ENCODE assay signal across 10 mouse cellular contexts in genomic region chr3:154317651-154318248, GRCm38 (mm10). TPM values are rescaled to one million over a fixed set of nuclear protein-coding genes. Genes with fewer than 3 reads are reported as not detected.
DNase-seq lines count a peak whose midpoint lies in the region; ATAC-seq and TF ChIP-seq lines count a peak whose summit lies in the region.
"Had no signal": no experiment of that assay in that cellular context is flagged by ENCODE, and none has a peak within 500 bp of the region (broad histone marks: within the 10 kb centered on the region; RNA-seq: fewer than 3 reads in every experiment).

No protein-coding gene starts in this region.

- WGBS in hindbrain, embryonic 13.5 days, result 12% methylated on average over 5 of the region's 5 CpGs

- no peak overlapping the region for H3K4me2 ChIP-seq in hindbrain, embryonic 13.5 days
- H3K4me2 ChIP-seq: lung, embryonic 15.5 days had no signal

- peaks cover 32% of the 10 kb centered on the region for H3K27me3 ChIP-seq in hindbrain, embryonic 13.5 days

- in situ Hi-C loops in ES-E14 (cut with MboI; ENCODE audit: low sequenced_read_pairs in 2 of 2, unreplicated experiment in 2 of 2), result loop anchor here in 1 of 2 experiments (25.0 kb wide), 1 partner anchor 245 kb away; no protein-coding TSS in a partner anchor

- no peaks in the 10 kb centered on the region for H3K9me3 ChIP-seq in ES-E14 (ENCODE audit: control insufficient read depth, insufficient read depth, low read depth, low read length)
- no peaks in the 10 kb centered on the region for H3K9me3 ChIP-seq in hindbrain, embryonic 13.5 days
- H3K9me3 ChIP-seq: lung, embryonic 15.5 days had no signal

- H3K4me3 ChIP-seq in ES-E14 (ENCODE audit: insufficient read depth in 1 of 2, low read depth in 1 of 2, low read length in 2 of 2, poor library complexity in 1 of 2, severe bottlenecking in 1 of 2), result no peak overlapping the region
- no peak overlapping the region for H3K4me3 ChIP-seq in hindbrain, embryonic 13.5 days
- H3K4me3 ChIP-seq: lung, embryonic 15.5 days had no signal

- intact Hi-C loops in left cerebral cortex, postnatal 4 days (cut with DNase I), result no loop called here
- intact Hi-C loops in left cerebral cortex, postnatal 25 days (cut with DNase I), result no loop called here

- peak; percentile 92 for ATAC-seq in granulocyte monocyte progenitor cell, adult 5-6 weeks (replicated peaks; ENCODE audit: poor library complexity, severe bottlenecking)
- ATAC-seq in hindbrain, embryonic 13.5 days (ENCODE audit: low FRiP score), result no peak

- H3K27ac ChIP-seq in ES-E14 (ENCODE audit: insufficient read depth, low read depth, low read length, poor library complexity, severe bottlenecking), result no peak overlapping the region
- H3K27ac ChIP-seq in hindbrain, embryonic 13.5 days, result no peak overlapping the region
- H3K27ac ChIP-seq: lung, embryonic 15.5 days had no signal

- DNase-seq in cerebellum, postnatal 14 days, result peak; percentile 22 to 41
- DNase-seq in cerebellum, adult 11-12 months, result no peak
- DNase-seq in left cerebral cortex, postnatal 4 days, result peak; percentile 19
- no peak for DNase-seq in left cerebral cortex, postnatal 25 days (ENCODE audit: low spot score in 2 of 2)
- no peak for DNase-seq in ES-E14 (ENCODE audit: low read depth, low spot score)
- no peak for DNase-seq in urinary bladder, adult 18-20 months (ENCODE audit: low spot score in 2 of 2)

- no peaks in the 10 kb centered on the region for H3K4me1 ChIP-seq in ES-E14 (ENCODE audit: control insufficient read depth in 2 of 2, insufficient read depth in 2 of 2, low read length in 2 of 2, poor library complexity in 1 of 2)
- H3K4me1 ChIP-seq in hindbrain, embryonic 13.5 days (replicated peaks), result no peaks in the 10 kb centered on the region
- H3K4me1 ChIP-seq: lung, embryonic 15.5 days had no signal

- no peak overlapping the region for H3K9ac ChIP-seq in ES-E14 (ENCODE audit: insufficient read depth, low read depth, low read length, poor library complexity, severe bottlenecking)
- H3K9ac ChIP-seq in hindbrain, embryonic 13.5 days, result no peak overlapping the region
- H3K9ac ChIP-seq: lung, embryonic 15.5 days had no signal

- H3K36me3 ChIP-seq in ES-E14 (ENCODE audit: control insufficient read depth, insufficient read depth, low read length, poor library complexity, severe bottlenecking), result no peaks in the 10 kb centered on the region
- H3K36me3 ChIP-seq in hindbrain, embryonic 13.5 days, result no peaks in the 10 kb centered on the region
- H3K36me3 ChIP-seq: lung, embryonic 15.5 days had no signal

TF ChIP-seq in ES-E14, 5 proteins besides CTCF, POLR2A, EP300 and RAD21:
- TF ChIP-seq CHD2 (IDR thresholded peaks at IDR 0.05; ENCODE audit: low read depth, low read length) (no peak), MAFK (IDR thresholded peaks at IDR 0.05; ENCODE audit: insufficient read depth, low read depth, low read length) (no peak), HCFC1 (IDR thresholded peaks at IDR 0.05; ENCODE audit: borderline replicate concordance, insufficient read depth, low read length) (no peak), ZNF384 (IDR thresholded peaks at IDR 0.05; ENCODE audit: low read depth, low read length) (no peak), ZC3H11A (IDR thresholded peaks at IDR 0.05; ENCODE audit: borderline replicate concordance, low read depth, low read length) (peak; percentile 41; the same call in 1 of the 2 replicates)

RNA-seq across cellular contexts. Expression of gene Lhx8, which starts 12.7 kb away (rescaled TPM):
- 1 to 10 TPM; 1.7 to 4.8 TPM for total RNA-seq in left cerebral cortex, postnatal 4 days (2021)
- total RNA-seq in left cerebral cortex, postnatal 25 days (2021), result 1 to 10 TPM; 1.2 to 3.9 TPM
- total RNA-seq in ES-E14 (2012; rRNA removed), result not detected in 2 replicates
- not detected in 2 replicates for total RNA-seq in granulocyte monocyte progenitor cell, adult 5-6 weeks (2014; fragmentation: Nextera tagmentation)
- total RNA-seq in granulocyte monocyte progenitor cell, adult 5-6 weeks (2017), result not detected in 2 replicates
- 0.26 and 0.32 TPM in 2 replicates for polyA plus RNA-seq in hindbrain, embryonic 13.5 days (2015; fragmentation: Nextera tagmentation; extraction: Ambion mirVana)
- polyA plus RNA-seq: intestine, embryonic 14.5 days had no signal

Comparison
In these comparisons a context has a peak if more than half of its experiments do, and no peak if none do; other contexts are left out.
1. DNase-seq: peak in cerebellum, postnatal 14 days (2 of 2) and left cerebral cortex, postnatal 4 days (single experiment); none in cerebellum, adult 11-12 months (single experiment), left cerebral cortex, postnatal 25 days (0 of 2), ES-E14 (single experiment) and urinary bladder, adult 18-20 months (0 of 2).